Mouse (Mus musculus): ENCODE results near the gene Olfr1392. TPM values are rescaled to one million over a fixed set of nuclear protein-coding genes. Genes with fewer than 3 reads are reported as not detected.

Olfr1392 gene
- total RNA-seq, 1 experiment: not detected

DNA sequence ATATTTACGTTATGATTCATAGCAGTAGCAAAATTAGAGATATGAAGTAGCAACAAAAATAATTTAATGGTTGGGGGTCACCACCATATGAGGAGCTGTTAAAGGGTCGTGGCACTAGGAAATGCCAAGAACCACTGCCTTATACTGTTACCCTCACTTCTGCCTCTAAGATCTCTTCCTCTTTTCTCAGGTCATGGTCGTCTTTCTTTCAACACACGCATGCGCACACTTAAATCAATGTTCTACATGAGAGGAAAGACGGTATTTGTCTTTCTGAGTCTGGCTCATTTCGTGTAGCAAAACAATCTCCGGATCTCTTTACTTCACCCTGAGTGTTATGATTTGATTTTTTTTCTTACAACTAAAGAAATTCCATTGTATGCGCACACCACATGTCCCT, 15.3 kb upstream of the Olfr1392 start:
- H3K36me3 ChIP-seq (ENCODE audit: control insufficient read depth, insufficient read depth, low read length, poor library complexity, severe bottlenecking): no peaks in the 10 kb centered on the region
- H3K27ac ChIP-seq (ENCODE audit: insufficient read depth, low read depth, low read length, poor library complexity, severe bottlenecking): no peak overlapping the region
- no peaks in the 10 kb centered on the region for H3K9me3 ChIP-seq (ENCODE audit: control insufficient read depth, insufficient read depth, low read depth, low read length)
- DNase-seq (ENCODE audit: low read depth, low spot score): no peak
- TF ChIP-seq ZC3H11A (IDR thresholded peaks at IDR 0.05; ENCODE audit: borderline replicate concordance, low read depth, low read length) (no peak), ZNF384 (IDR thresholded peaks at IDR 0.05; ENCODE audit: low read depth, low read length) (no peak), HCFC1 (IDR thresholded peaks at IDR 0.05; ENCODE audit: borderline replicate concordance, insufficient read depth, low read length) (no peak), CHD2 (IDR thresholded peaks at IDR 0.05; ENCODE audit: low read depth, low read length) (no peak), MAFK (IDR thresholded peaks at IDR 0.05; ENCODE audit: insufficient read depth, low read depth, low read length) (no peak)
- in situ Hi-C loops (cut with MboI; ENCODE audit: low sequenced_read_pairs in 2 of 2, unreplicated experiment in 2 of 2): loop anchor here (5.0 to 25.0 kb wide), 3 partner anchors 82 to 407 kb away; partner anchors contain the start of genes Irgm1 (in 2 of the 2) and Btnl9 (in 1 of the 2)
- H3K9ac ChIP-seq (ENCODE audit: insufficient read depth, low read depth, low read length, poor library complexity, severe bottlenecking): no peak overlapping the region
- no peaks in the 10 kb centered on the region; a peak in 1 of 4 replicates for H3K4me1 ChIP-seq (ENCODE audit: control insufficient read depth in 2 of 2, insufficient read depth in 2 of 2, low read length in 2 of 2, poor library complexity in 1 of 2)
- H3K4me3 ChIP-seq (ENCODE audit: insufficient read depth in 1 of 2, low read depth in 1 of 2, low read length in 2 of 2, poor library complexity in 1 of 2, severe bottlenecking in 1 of 2): no peak overlapping the region

DNA sequence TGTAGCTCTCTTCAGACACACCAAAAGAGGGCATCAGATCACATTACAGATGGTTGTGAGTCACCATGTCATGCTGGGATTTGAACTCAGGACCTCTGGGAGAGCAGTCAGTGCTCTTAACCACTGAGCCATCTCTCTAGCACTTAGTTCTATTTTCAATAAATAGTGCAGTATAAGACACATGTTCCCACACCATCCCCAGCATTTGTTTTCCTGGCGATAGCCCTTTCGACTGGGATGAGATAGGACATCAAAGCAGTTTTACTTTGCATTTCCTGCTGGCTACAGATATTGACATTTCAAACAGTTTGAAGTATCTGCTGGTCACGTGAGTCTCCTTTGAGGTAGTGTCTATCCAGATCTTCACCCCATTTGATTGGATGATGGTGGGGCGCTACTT, 14.7 kb upstream of the Olfr1392 start:
- no peak for DNase-seq (ENCODE audit: low read depth, low spot score)
- in situ Hi-C loops (cut with MboI; ENCODE audit: low sequenced_read_pairs in 2 of 2, unreplicated experiment in 2 of 2): loop anchor here in 1 of 2 experiments (25.0 kb wide), 1 partner anchor 408 kb away; the partner anchor contains the start of gene Irgm1
- H3K27ac ChIP-seq (ENCODE audit: insufficient read depth, low read depth, low read length, poor library complexity, severe bottlenecking): no peak overlapping the region
- H3K4me3 ChIP-seq (ENCODE audit: insufficient read depth in 1 of 2, low read depth in 1 of 2, low read length in 2 of 2, poor library complexity in 1 of 2, severe bottlenecking in 1 of 2): no peak overlapping the region
- TF ChIP-seq CHD2 (IDR thresholded peaks at IDR 0.05; ENCODE audit: low read depth, low read length) (no peak), HCFC1 (IDR thresholded peaks at IDR 0.05; ENCODE audit: borderline replicate concordance, insufficient read depth, low read length) (no peak), ZC3H11A (IDR thresholded peaks at IDR 0.05; ENCODE audit: borderline replicate concordance, low read depth, low read length) (no peak), MAFK (IDR thresholded peaks at IDR 0.05; ENCODE audit: insufficient read depth, low read depth, low read length) (no peak), ZNF384 (IDR thresholded peaks at IDR 0.05; ENCODE audit: low read depth, low read length) (no peak)
- H3K4me1 ChIP-seq (ENCODE audit: control insufficient read depth in 2 of 2, insufficient read depth in 2 of 2, low read length in 2 of 2, poor library complexity in 1 of 2): no peaks in the 10 kb centered on the region
- no peaks in the 10 kb centered on the region for H3K36me3 ChIP-seq (ENCODE audit: control insufficient read depth, insufficient read depth, low read length, poor library complexity, severe bottlenecking)
- no peak overlapping the region for H3K9ac ChIP-seq (ENCODE audit: insufficient read depth, low read depth, low read length, poor library complexity, severe bottlenecking)
- no peaks in the 10 kb centered on the region for H3K9me3 ChIP-seq (ENCODE audit: control insufficient read depth, insufficient read depth, low read depth, low read length)

DNA sequence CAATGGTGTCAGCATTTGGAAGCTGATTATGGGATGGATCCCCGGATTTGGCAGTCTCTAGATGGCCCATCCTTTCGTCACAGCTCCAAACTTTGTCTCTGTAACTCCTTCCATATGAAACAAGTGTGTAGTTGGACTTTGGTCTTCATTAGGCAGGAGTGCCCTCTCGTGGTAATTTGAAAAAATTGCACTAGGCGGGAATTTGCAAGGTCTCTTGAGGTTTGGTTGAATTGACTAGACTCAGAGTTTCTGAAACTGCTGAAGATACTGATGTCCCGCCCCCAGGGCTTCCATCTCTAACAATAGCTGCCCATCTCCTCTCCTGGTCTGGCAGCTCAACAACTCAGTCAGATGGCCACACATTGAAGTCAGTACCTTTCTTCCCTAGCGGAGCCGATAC, 13.7 kb upstream of the Olfr1392 start:
- Histone ChIP-seq H3K9ac (ENCODE audit: insufficient read depth, low read depth, low read length, poor library complexity, severe bottlenecking) (no peak overlapping the region), H3K9me3 (ENCODE audit: control insufficient read depth, insufficient read depth, low read depth, low read length) (no peaks in the 10 kb centered on the region), H3K27ac (ENCODE audit: insufficient read depth, low read depth, low read length, poor library complexity, severe bottlenecking) (no peak overlapping the region), H3K36me3 (ENCODE audit: control insufficient read depth, insufficient read depth, low read length, poor library complexity, severe bottlenecking) (no peaks in the 10 kb centered on the region), H3K4me3 (ENCODE audit: insufficient read depth in 1 of 2, low read depth in 1 of 2, low read length in 2 of 2, poor library complexity in 1 of 2, severe bottlenecking in 1 of 2) (no peak overlapping the region), H3K4me1 (ENCODE audit: control insufficient read depth in 2 of 2, insufficient read depth in 2 of 2, low read length in 2 of 2, poor library complexity in 1 of 2) (no peaks in the 10 kb centered on the region)
- in situ Hi-C loops (cut with MboI; ENCODE audit: low sequenced_read_pairs in 2 of 2, unreplicated experiment in 2 of 2): loop anchor here in 1 of 2 experiments (25.0 kb wide), 1 partner anchor 409 kb away; the partner anchor contains the start of gene Irgm1
- TF ChIP-seq ZC3H11A (IDR thresholded peaks at IDR 0.05; ENCODE audit: borderline replicate concordance, low read depth, low read length) (peak; percentile 86; the same call in 1 of the 2 replicates), HCFC1 (IDR thresholded peaks at IDR 0.05; ENCODE audit: borderline replicate concordance, insufficient read depth, low read length) (no peak)
- DNase-seq (ENCODE audit: low read depth, low spot score): peak; percentile 60

DNA sequence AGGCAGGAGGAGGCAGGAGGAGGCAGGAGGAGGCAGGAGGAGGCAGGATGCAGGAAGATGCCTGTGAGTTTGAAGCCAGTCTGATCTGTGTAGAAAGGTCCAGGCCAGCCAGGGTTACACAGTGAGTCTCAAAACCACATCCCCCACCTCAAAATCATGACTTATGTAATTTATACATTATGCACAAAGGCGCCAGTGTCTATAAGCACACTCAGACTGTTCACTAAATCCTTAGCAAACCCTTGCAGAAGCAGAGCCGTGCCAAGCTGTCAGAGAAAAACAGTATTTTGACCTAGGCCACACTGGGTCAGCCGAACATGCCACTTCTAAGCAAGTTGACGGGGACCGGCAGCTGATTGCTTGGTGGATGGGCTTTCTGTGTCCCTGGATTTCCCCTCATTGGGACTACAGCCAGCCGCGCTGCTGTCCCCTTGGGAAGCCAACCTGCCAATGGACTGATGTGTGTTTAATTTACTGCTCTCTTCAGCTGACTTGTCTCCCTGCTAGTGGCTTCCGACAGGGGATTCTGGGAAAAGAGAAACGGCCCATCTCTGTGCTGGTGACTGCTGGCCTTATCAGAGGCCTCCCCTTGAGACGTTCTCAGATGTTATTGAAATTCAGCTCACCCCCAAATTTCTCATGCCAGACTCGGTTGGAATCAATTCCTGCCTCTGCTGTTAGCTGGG, 11.1 kb upstream of the Olfr1392 start:
- no peak for TF ChIP-seq MAFK (IDR thresholded peaks at IDR 0.05; ENCODE audit: insufficient read depth, low read depth, low read length)
- TF ChIP-seq ZC3H11A (IDR thresholded peaks at IDR 0.05; ENCODE audit: borderline replicate concordance, low read depth, low read length): no peak
- TF ChIP-seq HCFC1 (IDR thresholded peaks at IDR 0.05; ENCODE audit: borderline replicate concordance, insufficient read depth, low read length): no peak
- TF ChIP-seq ZNF384 (IDR thresholded peaks at IDR 0.05; ENCODE audit: low read depth, low read length): no peak
- TF ChIP-seq CHD2 (IDR thresholded peaks at IDR 0.05; ENCODE audit: low read depth, low read length): no peak
- no peaks in the 10 kb centered on the region for H3K36me3 ChIP-seq (ENCODE audit: control insufficient read depth, insufficient read depth, low read length, poor library complexity, severe bottlenecking)
- in situ Hi-C loops (cut with MboI; ENCODE audit: low sequenced_read_pairs in 2 of 2, unreplicated experiment in 2 of 2): loop anchor here in 1 of 2 experiments (25.0 kb wide), 1 partner anchor 412 kb away; the partner anchor contains the start of gene Irgm1
- H3K9ac ChIP-seq (ENCODE audit: insufficient read depth, low read depth, low read length, poor library complexity, severe bottlenecking): no peak overlapping the region
- no peak for DNase-seq (ENCODE audit: low read depth, low spot score)
- H3K4me1 ChIP-seq (ENCODE audit: control insufficient read depth in 2 of 2, insufficient read depth in 2 of 2, low read length in 2 of 2, poor library complexity in 1 of 2): no peaks in the 10 kb centered on the region
- no peak overlapping the region for H3K4me3 ChIP-seq (ENCODE audit: insufficient read depth in 1 of 2, low read depth in 1 of 2, low read length in 2 of 2, poor library complexity in 1 of 2, severe bottlenecking in 1 of 2)
- H3K9me3 ChIP-seq (ENCODE audit: control insufficient read depth, insufficient read depth, low read depth, low read length): no peaks in the 10 kb centered on the region
- H3K27ac ChIP-seq (ENCODE audit: insufficient read depth, low read depth, low read length, poor library complexity, severe bottlenecking): no peak overlapping the region; the same call in 1 of the 2 replicates
